Mouse (Mus musculus) heart, adult 8-10 months (tissue): Measurements from ENCODE around the gene Gnat1. TPM values are rescaled to one million over a fixed set of nuclear protein-coding genes. Genes with fewer than 3 reads are reported as not detected.

ENCODE experiments used
- DNase-seq: peaks from one replicate; pipeline ENCODE4 v3.0.0; 2022; ENCODE audit warnings: low spot score
- total RNA-seq, 4 experiments: library from RNA; stranded (reverse); gene quantifications; 2 replicates each; pipeline ENCODE4 v1.2.4; 2022

Gene Gnat1
- total RNA-seq, 4 experiments from 2014 or later: not detected

DNA sequence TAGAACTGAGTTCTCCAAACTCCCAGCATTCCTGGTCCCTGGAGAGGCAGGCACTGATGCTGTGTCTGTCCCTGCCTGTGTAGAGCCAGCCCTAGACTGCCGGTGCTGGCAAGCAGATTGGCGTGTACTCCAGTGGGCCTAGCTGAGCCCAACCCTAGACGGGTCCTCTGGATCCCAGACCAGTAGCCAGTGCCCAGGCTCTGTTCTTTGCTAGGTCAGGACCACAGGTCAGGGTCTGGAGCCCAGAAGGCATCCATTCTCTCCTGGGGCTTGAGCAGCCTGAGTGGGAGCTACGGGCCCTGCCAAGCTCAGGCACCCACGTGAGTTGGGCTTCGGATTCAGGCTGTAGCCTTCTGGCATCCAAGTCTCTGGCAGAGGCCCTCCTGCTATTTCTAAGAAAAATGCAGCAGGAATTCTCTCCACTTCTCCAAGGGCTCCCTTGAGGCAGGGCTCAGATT lies 20.6 kb upstream of the Gnat1 start:
- DNase-seq: no peak

- DNase-seq: no peak
These were observed 20.0 kb upstream of the Gnat1 start for GRCm38 (mm10) chr9:107699376-107699980.

- DNase-seq: no peak
These were observed 19.2 kb upstream of the Gnat1 start for GRCm38 (mm10) chr9:107698611-107699190.

DNA sequence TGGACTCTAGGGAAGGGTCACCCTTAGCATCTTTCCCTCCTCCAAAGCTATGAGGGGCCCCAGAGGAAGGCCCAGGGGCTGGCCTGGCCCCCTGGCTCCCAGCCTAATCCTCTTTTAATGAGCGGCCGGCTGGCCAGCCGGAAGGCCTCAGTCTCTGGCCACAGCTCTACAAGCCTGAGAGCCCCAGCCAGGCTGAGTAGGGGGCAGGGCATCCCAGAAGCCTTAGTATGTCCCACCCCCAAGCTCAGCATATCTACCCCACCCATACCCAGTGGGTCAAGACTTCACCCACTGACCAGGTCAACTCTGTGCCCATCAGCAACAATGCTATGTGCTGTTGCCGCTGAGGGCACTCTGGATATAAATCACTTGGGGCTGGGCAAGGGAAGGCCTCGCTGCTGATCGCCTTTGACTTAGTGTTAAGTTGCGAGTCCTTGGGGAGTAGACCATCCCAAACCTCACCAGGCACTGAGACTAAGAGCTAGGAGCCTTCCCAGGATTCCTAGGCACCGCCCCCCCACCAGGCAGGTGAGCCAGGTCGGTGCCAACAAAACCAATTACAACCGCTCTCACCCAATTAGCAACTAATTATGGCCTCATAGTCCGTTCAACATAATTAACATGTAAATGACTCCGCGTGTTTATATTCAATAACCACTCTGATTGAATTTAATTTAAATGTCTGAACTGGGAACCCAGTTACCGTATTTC lies 18.5 kb upstream of the Gnat1 start:
- no peak for DNase-seq

DNA sequence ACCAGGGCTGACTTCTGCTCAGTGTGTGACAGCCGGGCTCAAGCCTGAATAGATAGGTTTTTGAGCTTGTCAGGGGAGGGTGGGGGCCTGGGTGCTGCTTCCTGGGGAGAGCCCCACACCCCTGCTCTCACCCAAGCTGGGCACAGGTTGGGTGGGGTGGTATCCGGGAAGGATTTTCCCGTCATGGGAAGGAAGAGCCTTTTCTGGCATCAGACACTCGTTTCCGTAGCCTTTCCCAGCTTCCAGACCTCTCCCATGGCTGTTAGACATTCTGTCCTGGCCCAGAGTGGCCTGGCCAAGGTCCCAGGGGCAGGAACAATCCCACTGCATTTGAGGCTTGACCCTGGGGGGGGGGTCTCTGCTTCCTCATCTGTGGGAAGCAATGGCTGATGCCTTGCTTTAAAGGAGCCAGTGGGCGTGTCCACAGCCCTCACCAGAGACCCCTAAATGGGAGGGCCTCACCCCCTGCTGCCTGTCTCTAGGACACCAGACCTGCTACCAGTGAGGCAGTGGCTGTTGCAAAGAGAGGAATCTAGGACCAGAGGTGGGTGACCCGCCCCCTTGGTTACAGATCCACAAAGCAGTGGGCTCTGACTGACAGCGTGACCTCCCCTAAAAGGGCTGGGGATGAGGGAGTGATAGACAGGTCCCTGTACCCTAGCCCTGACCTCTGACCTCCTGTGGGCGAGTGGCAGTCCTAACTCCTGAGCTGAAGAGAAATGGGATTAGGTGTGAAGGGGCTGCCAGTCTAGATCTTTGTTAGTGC lies 17.5 kb upstream of the Gnat1 start:
- DNase-seq: no peak

- no peak for DNase-seq
These were observed 16.6 kb upstream of the Gnat1 start for GRCm38 (mm10) chr9:107696106-107696479.

DNA sequence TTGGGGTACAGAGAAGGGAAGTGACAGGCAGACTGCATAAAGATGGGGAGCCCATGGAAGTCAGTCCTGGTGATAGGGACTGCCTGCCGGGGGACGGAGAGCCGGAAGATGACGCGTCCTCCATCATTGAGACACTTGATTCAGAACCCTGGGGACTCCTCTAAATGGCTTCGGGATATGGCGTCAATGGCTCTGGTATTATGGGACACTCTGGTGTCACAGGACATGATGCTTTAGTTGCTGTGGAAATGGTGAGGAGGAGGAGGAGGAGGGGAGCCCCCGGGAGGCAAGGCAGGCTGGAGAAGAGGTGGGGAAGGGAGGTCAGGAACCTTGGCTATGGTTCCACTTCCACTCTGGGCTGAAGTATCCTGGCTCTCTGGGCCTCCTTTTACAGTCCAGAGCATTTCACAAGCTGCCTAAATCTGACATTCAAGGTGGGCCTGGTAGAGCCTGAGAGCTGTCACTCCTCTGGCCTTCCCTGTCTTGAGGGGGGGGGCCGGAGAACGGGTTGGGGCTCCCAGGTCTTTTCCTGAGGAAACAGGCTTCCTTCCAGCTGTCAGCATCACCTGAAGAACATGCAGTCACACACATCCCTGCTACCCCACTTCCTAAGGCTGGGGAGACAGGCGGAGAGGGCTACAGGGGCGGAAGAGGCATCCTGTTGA lies 16.1 kb upstream of the Gnat1 start:
- no peak for DNase-seq

GRCm38 (mm10) chr9:107694627-107695026 lies 15.1 kb upstream of the Gnat1 start:
- DNase-seq: no peak

- no peak for DNase-seq
These were observed 14.0 kb upstream of the Gnat1 start for GRCm38 (mm10) chr9:107693433-107693987.

DNA sequence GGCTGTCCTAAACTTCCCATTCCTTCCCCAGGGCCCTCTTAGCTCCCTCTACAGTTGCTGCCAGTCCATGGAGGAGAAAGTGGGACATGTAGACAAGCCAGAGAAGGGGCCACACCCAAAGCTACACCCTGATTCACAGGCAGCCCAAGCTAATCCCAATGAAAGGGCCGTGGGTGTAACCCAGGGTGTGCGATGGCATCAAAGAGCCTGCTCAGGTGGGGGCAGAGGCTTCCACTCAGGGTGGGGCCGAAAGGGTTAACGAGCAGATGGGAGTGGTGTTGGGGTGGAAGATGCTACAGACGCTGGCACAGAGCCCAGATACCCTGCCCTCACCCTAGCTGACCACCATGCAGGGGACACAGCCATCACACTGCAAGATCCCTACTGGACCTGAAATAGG lies 13.3 kb upstream of the Gnat1 start:
- no peak for DNase-seq

DNA sequence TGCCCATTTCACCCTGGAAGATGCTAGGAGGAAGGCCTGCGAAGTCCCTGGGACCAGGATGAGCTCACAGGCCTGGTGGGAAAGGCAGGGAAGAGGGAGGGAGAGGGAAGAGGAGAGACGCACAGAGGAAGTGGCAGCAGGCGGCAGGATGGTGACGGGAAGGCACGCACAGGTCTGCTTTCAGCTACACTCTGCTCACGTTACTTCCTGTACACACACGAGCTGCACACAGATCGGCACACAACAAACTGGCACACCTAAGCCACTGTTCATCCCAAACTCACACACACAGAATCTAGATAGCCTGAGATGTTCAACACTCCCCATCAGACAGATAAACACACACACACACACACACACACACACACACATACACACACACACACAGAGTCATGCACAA lies 10.9 kb upstream of the Gnat1 start:
- DNase-seq: no peak

DNA sequence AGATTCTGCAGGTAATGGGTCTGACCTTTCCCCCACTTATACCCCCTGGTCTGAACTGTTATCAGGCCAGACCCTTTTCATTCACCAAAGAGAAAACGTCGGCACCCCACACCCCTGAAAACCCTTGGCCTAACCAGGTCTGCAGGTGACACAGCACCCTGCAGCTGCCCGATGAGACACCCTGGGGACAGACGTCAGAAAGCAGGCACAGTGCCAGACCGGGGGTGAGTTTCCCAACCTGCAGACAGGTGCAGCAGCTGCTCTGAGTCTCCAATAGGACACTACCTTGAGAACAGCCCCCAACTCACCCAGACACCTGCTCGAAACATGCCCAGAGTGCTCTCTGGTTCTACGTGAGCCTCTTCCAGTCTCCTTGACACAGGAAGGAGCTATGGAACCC lies 9.4 kb upstream of the Gnat1 start:
- DNase-seq: no peak

GRCm38 (mm10) chr9:107688415-107688814 lies 8.9 kb upstream of the Gnat1 start:
- DNase-seq: no peak

GRCm38 (mm10) chr9:107685231-107685981 lies 5.9 kb upstream of the Gnat1 start:
- DNase-seq: no peak

DNA sequence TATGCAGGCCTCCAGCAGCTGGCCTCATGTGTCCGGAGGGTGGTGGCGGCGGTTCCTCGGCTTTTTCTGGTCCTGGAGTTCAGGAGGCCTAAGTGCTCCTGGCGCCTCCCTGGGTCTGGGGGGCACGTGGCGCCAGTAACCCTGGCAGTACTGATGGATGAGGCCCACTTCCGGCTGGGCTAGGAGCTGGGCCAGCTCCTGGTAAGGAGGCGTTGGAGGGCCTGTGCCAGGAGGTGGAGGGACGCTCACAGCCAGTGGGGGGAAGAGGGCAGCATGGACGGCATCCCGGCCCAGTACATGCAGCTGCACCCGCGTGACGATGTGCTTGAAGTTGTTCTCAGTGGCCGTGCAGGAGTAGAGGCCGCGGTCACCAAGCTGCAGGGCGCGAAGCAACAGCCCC lies 2.9 kb upstream of the Gnat1 start:
- no peak for DNase-seq

DNA sequence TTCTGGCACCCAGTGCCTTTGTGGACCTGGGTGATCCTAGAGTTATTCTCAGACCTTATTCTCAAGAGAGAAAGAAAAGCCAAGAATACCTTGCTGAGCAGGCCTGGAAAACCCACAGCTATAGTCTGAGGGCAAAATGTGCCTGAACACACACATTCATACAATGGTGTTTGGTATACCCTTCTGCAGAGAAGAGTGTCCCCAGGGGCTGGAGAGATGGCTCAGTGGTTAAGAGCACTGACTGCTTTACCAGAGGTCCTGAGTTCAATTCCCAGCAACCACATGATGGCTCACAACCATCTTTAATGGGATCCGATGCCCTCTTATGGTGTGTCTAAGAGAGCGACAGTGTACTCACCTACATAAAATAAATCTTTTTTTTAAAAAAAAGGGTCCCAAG lies 651 bp downstream of the Gnat1 start:
- DNase-seq: no peak

DNA sequence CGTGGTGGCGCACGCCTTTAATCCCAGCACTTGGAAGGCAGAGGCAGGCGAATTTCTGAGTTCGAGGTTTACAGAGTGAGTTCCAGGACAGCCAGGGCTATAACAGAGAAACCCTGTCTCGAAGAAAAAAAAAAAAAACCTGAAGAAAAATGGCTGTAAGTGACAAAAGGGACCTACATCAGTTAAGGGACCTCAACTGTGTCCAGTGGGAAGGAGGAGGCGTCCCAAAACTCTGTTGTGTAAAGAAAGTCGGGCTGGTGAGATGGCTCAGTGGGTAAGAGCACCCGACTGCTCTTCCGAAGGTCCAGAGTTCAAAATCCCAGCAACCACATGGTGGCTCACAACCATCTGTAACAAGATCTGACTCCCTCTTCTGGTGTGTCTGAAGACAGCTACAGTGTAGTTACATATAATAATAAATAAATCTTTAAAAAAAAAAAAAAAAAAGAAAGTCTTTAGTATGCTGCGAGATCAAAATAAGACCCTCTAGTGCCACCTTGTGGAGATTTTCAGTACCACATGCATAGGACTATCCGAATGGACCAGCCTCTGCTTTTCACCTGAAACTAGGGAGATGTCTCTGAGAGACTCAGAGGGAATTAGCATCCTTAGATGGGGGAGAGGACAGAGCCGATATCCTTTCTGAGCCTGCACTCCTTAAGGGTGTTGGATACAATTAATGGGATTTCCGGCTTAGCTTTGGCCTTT lies 1.5 kb downstream of the Gnat1 start:
- peak; percentile 83 for DNase-seq

GRCm38 (mm10) chr9:107677091-107677784 lies 2.3 kb downstream of the Gnat1 start:
- DNase-seq: no peak

GRCm38 (mm10) chr9:107676302-107676701 lies 3.2 kb downstream of the Gnat1 start:
- DNase-seq: no peak
